Mouse (Mus musculus) frontal cortex, postnatal 14 days (tissue): ENCODE data around the gene Mrps14.

ENCODE experiments used
- DNase-seq, 2 experiments: peaks; one replicate each; pipeline ENCODE4 v3.0.0; 2022; ENCODE audit warnings: low spot score in 2 of 2

Mrps14 gene

DNA sequence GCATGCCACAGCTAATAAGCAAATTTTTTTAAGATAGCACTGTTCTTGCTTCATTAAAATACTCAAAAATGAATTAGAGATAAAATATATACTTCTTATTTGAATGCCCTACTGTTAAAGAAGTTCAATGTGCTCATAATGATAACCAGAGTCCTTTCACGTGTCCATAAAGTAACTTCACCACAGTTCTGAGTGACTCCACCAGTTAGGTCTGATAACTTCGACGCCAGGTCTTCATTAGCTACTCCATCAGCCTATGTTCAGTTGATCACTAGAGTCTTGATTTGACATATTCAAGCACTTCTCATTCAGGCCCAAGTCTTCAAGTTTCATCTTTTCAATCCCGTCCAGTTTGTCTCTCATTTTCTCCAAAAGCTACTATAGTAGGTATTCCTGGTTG, 32.2 kb downstream of the Mrps14 start:
- DNase-seq, result no peak

- DNase-seq, result no peak
These were observed 32.8 kb downstream of the Mrps14 start for GRCm38 (mm10) chr1:160227850-160228249.

- no peak for DNase-seq
These were observed 36.0 kb downstream of the Mrps14 start for GRCm38 (mm10) chr1:160231013-160231412.

GRCm38 (mm10) chr1:160232113-160232512, 37.1 kb downstream of the Mrps14 start:
- DNase-seq, result no peak

DNA sequence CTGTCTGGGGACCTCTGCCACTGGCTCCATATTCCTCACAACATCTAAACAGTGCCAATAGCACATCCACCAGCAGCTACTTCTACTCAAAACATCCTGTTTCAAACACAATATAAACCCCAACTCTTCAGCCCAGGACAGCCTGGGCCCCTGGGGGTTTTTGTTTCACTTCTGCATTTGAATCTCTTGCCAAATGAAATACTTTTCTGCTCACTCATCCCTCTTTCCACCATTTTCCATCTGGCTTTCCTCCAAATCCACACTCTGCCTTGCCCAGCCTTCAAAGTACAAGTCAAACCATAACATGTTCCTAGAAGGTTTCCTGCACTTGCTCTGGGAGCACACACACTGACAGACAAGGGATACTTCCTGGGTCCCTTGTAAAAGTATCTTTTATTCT, 38.9 kb downstream of the Mrps14 start:
- DNase-seq, result no peak

- DNase-seq, result no peak
These were observed 43.0 kb downstream of the Mrps14 start for GRCm38 (mm10) chr1:160237981-160238380.

GRCm38 (mm10) chr1:160238852-160239443, 43.9 kb downstream of the Mrps14 start:
- no peak for DNase-seq

DNA sequence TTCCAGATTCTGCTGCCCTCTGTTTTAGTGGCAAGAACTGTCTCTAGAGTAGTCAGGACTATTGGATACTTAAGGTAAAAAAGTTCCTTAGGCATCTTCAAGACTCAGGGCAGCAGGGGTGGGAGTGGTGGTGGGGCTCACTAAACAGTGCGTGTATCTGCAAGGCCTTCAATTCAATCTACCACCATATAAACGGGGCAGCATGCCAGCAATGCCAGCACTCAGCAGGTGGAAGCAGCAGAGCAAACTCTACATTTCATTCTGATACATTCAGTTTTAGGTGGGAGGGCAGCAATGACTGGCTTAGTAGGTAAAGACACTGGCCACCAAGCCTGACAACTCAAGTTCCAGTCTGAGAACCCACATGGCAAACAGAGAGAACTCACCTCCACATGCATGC, 45.1 kb downstream of the Mrps14 start:
- no peak for DNase-seq

DNA sequence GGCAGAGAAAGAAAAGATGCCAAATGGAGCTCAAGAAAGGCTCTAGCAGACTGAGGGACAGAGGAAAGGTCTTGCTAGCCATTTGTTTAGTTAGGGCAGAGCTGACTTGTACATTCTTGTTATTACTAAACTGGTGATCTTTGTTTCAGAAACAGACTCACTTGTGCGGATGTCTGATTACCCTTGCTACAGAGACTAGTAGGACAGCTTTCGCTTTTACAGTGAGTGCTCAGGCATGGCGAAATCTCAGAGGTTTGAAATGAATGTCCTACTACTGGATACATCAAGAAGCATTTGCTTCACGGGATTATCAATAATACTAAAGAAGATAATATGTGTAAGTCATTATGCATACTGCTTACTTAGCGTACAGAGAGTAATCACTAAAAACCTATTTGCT, 49.7 kb downstream of the Mrps14 start:
- no peak for DNase-seq

DNA sequence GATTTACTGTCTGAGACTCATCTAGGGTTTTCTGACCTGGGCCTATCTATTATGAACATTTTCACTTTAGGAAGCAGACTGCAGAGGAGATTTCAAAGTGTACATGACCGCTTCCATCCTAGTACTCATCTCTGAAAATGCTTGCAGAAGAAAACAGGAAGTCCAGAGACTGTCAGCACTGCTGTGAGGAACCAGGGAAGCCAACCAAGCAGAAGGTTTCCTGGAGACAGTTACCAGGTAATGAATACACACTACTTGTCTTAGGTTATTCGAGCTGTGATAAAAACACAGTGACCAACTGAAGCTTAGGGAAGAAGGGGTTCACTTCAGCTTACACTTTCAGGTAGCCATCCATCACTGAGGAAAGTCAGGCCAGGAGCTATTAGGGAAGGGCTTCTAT, 50.9 kb downstream of the Mrps14 start:
- no peak for DNase-seq

- no peak for DNase-seq
These were observed 51.8 kb downstream of the Mrps14 start for GRCm38 (mm10) chr1:160246844-160247243.

DNA sequence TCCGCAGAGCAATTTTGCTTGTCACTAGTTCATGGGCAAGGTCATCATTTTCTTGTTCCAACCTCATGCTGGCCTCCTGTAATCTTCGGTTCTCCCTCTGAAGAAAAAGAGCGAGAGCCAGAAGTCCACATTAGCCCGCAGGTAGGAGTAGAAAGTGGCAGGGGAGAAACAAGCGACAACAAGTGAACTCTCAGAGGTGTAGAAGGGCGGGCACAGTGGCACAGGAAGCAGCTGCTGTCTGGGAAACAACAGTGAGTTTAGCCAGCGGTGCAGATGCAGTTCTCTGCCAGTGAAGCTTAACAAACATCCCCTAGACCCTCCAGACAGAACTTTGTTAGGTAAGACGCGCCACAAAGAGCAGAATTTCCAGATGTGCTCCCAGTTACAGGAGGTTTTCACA, 52.5 kb downstream of the Mrps14 start:
- DNase-seq, result no peak

- no peak for DNase-seq
These were observed 54.8 kb downstream of the Mrps14 start for GRCm38 (mm10) chr1:160249786-160250185.

DNA sequence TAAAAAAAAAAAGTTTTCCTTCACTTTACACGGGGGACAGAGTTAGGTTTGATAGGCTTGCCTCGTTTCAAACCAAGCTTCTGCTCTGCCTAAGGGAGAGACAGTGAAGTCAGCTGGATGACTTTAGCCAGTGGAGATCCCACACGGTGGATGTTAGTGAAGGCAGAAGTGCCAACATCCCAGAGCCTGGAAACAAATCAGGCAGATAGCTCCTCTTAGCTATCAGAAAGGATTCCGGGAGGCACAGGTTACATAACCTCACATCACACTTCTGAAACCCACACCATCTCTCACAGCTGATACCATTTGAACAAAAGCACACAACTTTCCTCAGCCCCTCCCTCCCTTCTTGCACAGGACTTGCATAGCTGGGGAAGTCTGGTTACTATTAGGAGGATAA, 55.8 kb downstream of the Mrps14 start:
- DNase-seq, result no peak

- DNase-seq, result no peak
These were observed 56.5 kb downstream of the Mrps14 start for GRCm38 (mm10) chr1:160251388-160252007.
